ENCODE assay signal across 8 mouse cellular contexts in genomic region chr9:107289211-107290076, GRCm38 (mm10). TPM values are rescaled to one million over a fixed set of nuclear protein-coding genes. Genes with fewer than 3 reads are reported as not detected.
A peak's percentile ranks its signal among the peaks of the same experiment; 100 is the strongest.
DNase-seq lines count a peak whose midpoint lies in the region; ATAC-seq and TF ChIP-seq lines count a peak whose summit lies in the region.

Gene Mapkapk3, minus strand, starts transcription at chr9:107289877.

- H3K4me3 ChIP-seq in embryonic fibroblast, embryonic 13.5 days (ENCODE audit: insufficient read depth, low read length), result peak within 1 kb of the TSS; percentile 64
- H3K4me3 ChIP-seq in heart, embryonic 10.5 days, result peak within 1 kb of the TSS; percentile 66
- H3K4me3 ChIP-seq in kidney, embryonic 14.5 days (ENCODE audit: low read length), result peak within 1 kb of the TSS; percentile 42
- H3K4me3 ChIP-seq in liver, embryonic 15.5 days (replicated peaks), result peak within 1 kb of the TSS; percentile 62

- peak within 1 kb of the TSS; percentile 63 for H3K27ac ChIP-seq in embryonic fibroblast, embryonic 13.5 days (ENCODE audit: insufficient read depth, low read length)
- H3K27ac ChIP-seq in heart, embryonic 10.5 days, result peak within 1 kb of the TSS; percentile 82
- no peak within 1 kb of the TSS for H3K27ac ChIP-seq in kidney, embryonic 14.5 days (ENCODE audit: low read depth, low read length)
- H3K27ac ChIP-seq in liver, embryonic 15.5 days (replicated peaks), result peak within 1 kb of the TSS; percentile 66

- peak; percentile 64 for TF ChIP-seq POLR2A in embryonic fibroblast, embryonic 13.5 days (IDR thresholded peaks at IDR 0.05; ENCODE audit: low read depth, low read length)

- peak within 1 kb of the TSS; percentile 75 for H3K4me2 ChIP-seq in kidney, embryonic 14.5 days (replicated peaks; ENCODE audit: low read depth, low read length)
- H3K4me2 ChIP-seq in liver, embryonic 15.5 days, result peak within 1 kb of the TSS; percentile 95

- H3K27me3 ChIP-seq in heart, embryonic 10.5 days (ENCODE audit: insufficient read depth, poor library complexity, severe bottlenecking), result peaks cover 24% of the 10 kb centered on the region
- H3K27me3 ChIP-seq in kidney, embryonic 14.5 days (ENCODE audit: control insufficient read depth, insufficient read depth, low read length), result 0 out of 2 replicates have a peak, but pooled peaks cover 5% of the 10 kb centered on the region
- H3K27me3 ChIP-seq in liver, embryonic 15.5 days, result peaks cover 17% of the 10 kb centered on the region

- H3K4me1 ChIP-seq in embryonic fibroblast, embryonic 13.5 days (ENCODE audit: control insufficient read depth, insufficient read depth, low read length), result no peaks in the 10 kb centered on the region; the same call in 1 of the 2 replicates
- peaks cover 36% of the 10 kb centered on the region for H3K4me1 ChIP-seq in heart, embryonic 10.5 days
- H3K4me1 ChIP-seq in kidney, embryonic 14.5 days (ENCODE audit: control insufficient read depth, insufficient read depth, low read length), result 0 out of 2 replicates have a peak, but pooled peaks cover 3% of the 10 kb centered on the region
- H3K4me1 ChIP-seq in liver, embryonic 15.5 days (replicated peaks), result peaks cover 54% of the 10 kb centered on the region

- peak; percentile 96 for DNase-seq in CD4-positive helper T cell, adult 2 months (ENCODE audit: low read depth, low spot score)
- peak; percentile 86 for DNase-seq in adrenal gland, postnatal 25 days
- DNase-seq in heart, embryonic 10.5 days (ENCODE audit: low spot score), result peak; percentile 96
- DNase-seq in neural tube, embryonic 10.5 days (ENCODE audit: extremely low spot score, low spot score), result peak; percentile 81
- peak; percentile 92 for DNase-seq in testis, postnatal 10 days (ENCODE audit: low spot score)

- ATAC-seq in kidney, embryonic 14.5 days (ENCODE audit: low FRiP score, low TSS enrichment), result peak; percentile 83
- ATAC-seq in liver, embryonic 15.5 days (ENCODE audit: insufficient read depth), result peak; percentile 83

- 1% methylated on average over 49 of the region's 49 CpGs for WGBS in heart, embryonic 10.5 days
- 1% methylated on average over 49 of the region's 49 CpGs for WGBS in kidney, embryonic 14.5 days
- 1% methylated on average over 49 of the region's 49 CpGs for WGBS in liver, embryonic 15.5 days (ENCODE audit: insufficient replicate concordance)

- no peaks in the 10 kb centered on the region for H3K9me3 ChIP-seq in heart, embryonic 10.5 days
- H3K9me3 ChIP-seq in kidney, embryonic 14.5 days (ENCODE audit: control insufficient read depth, low read length), result no peaks in the 10 kb centered on the region
- H3K9me3 ChIP-seq in liver, embryonic 15.5 days (replicated peaks), result no peaks in the 10 kb centered on the region

- H3K36me3 ChIP-seq in heart, embryonic 10.5 days, result no peaks in the 10 kb centered on the region
- no peaks in the 10 kb centered on the region for H3K36me3 ChIP-seq in kidney, embryonic 14.5 days (ENCODE audit: control insufficient read depth, insufficient read depth, low read length)
- no peaks in the 10 kb centered on the region for H3K36me3 ChIP-seq in liver, embryonic 15.5 days (replicated peaks)

- no peak for TF ChIP-seq CTCF in embryonic fibroblast, embryonic 13.5 days (IDR thresholded peaks at IDR 0.05; ENCODE audit: borderline replicate concordance, insufficient read depth, low read length)

- peak within 1 kb of the TSS; percentile 9 for H3K9ac ChIP-seq in kidney, embryonic 14.5 days (ENCODE audit: low read depth, low read length)
- peak within 1 kb of the TSS; percentile 42 for H3K9ac ChIP-seq in liver, embryonic 15.5 days

RNA-seq across cellular contexts. Expression of gene Mapkapk3, which starts in this region (rescaled TPM):
- total RNA-seq in adrenal gland, postnatal 25 days (2021), result 56.8 and 57.8 TPM in 2 replicates
- 17.5 and 28.2 TPM in 2 replicates for polyA plus RNA-seq in embryonic fibroblast, embryonic 13.5 days (2011; ENCODE audit: insufficient read length, low read depth, missing spikeins)
- polyA plus RNA-seq in heart, embryonic 10.5 days (2016; fragmentation: Nextera tagmentation; extraction: Ambion mirVana), result 7.1 and 10.1 TPM in 2 replicates
- polyA plus RNA-seq in kidney, embryonic 14.5 days (2014; fragmentation: Nextera tagmentation; extraction: Ambion mirVana), result 3.8 and 6.5 TPM in 2 replicates
- polyA plus RNA-seq in liver, embryonic 15.5 days (2015; fragmentation: Nextera tagmentation; extraction: Ambion mirVana), result 10.0 and 11.7 TPM in 2 replicates
